Mouse (Mus musculus) left cerebral cortex, postnatal 14 days (tissue): ENCODE results near the gene Iqschfp. TPM values are rescaled to one million over a fixed set of nuclear protein-coding genes. Genes with fewer than 3 reads are reported as not detected.
A peak's percentile ranks its signal among the peaks of the same experiment; 100 is the strongest.

ENCODE experiments used
- DNase-seq, 2 experiments: peaks; one replicate each; pipeline ENCODE4 v3.0.0; 2021 to 2022; ENCODE audit warnings: low spot score in 2 of 2, mixed read lengths in 1 of 2
- intact Hi-C: fragments of 180-260 bp; cut with DNase I; formaldehyde crosslinking; loops from one replicate; pipeline ENCODE4 v1.15.1; 2025
- total RNA-seq, 2 experiments: library from RNA; stranded (reverse); gene quantifications; 2 replicates each; pipeline ENCODE4 v1.2.3; 2021

Gene Iqschfp
- total RNA-seq, 2 experiments from 2014 or later, result 7.4 to 12.2 TPM

GRCm38 (mm10) chr3:68385544-68385943 lies 493.5 kb downstream of the Iqschfp start:
- no peak for DNase-seq
- intact Hi-C loops, result no loop called here

- intact Hi-C loops, result no loop called here
- no peak for DNase-seq
Observed at GRCm38 (mm10) chr3:68388023-68388422, 496.0 kb downstream of the Iqschfp start.

GRCm38 (mm10) chr3:68393578-68393977 lies 501.5 kb downstream of the Iqschfp start:
- no peak for DNase-seq
- intact Hi-C loops, result no loop called here

GRCm38 (mm10) chr3:68398691-68399090 lies 506.7 kb downstream of the Iqschfp start:
- intact Hi-C loops, result no loop called here
- no peak for DNase-seq

- DNase-seq, result no peak
- intact Hi-C loops, result no loop called here
Observed at GRCm38 (mm10) chr3:68400121-68400520, 508.1 kb downstream of the Iqschfp start.

GRCm38 (mm10) chr3:68403343-68403742 lies 511.3 kb downstream of the Iqschfp start:
- intact Hi-C loops, result no loop called here
- DNase-seq, result no peak

- DNase-seq, result peak; percentile 14 to 41
- intact Hi-C loops, result no loop called here
Observed at GRCm38 (mm10) chr3:68403783-68404217, 511.8 kb downstream of the Iqschfp start.

- no peak for DNase-seq
Observed at GRCm38 (mm10) chr3:68405724-68406123, 513.7 kb downstream of the Iqschfp start.

GRCm38 (mm10) chr3:68412262-68412661 lies 520.2 kb downstream of the Iqschfp start:
- intact Hi-C loops, result no loop called here
- DNase-seq, result no peak

More at GRCm38 (mm10) chr3:68405724-68406123, 513.7 kb downstream of the Iqschfp start:
- intact Hi-C loops, result no loop called here

- intact Hi-C loops, result no loop called here
- no peak for DNase-seq
Observed at GRCm38 (mm10) chr3:68419792-68420191, 527.8 kb downstream of the Iqschfp start.

GRCm38 (mm10) chr3:68420927-68421326 lies 528.9 kb downstream of the Iqschfp start:
- intact Hi-C loops, result no loop called here
- DNase-seq, result no peak

- no peak for DNase-seq
- intact Hi-C loops, result no loop called here
Observed at GRCm38 (mm10) chr3:68421849-68422248, 529.8 kb downstream of the Iqschfp start.

GRCm38 (mm10) chr3:68428081-68428480 lies 536.0 kb downstream of the Iqschfp start:
- DNase-seq, result no peak
- intact Hi-C loops, result no loop called here

- intact Hi-C loops, result no loop called here
- DNase-seq, result no peak
Observed at GRCm38 (mm10) chr3:68434435-68434834, 542.4 kb downstream of the Iqschfp start.

GRCm38 (mm10) chr3:68434897-68435296 lies 542.9 kb downstream of the Iqschfp start:
- no peak for DNase-seq
- intact Hi-C loops, result no loop called here

- no peak for DNase-seq
- intact Hi-C loops, result no loop called here
Observed at GRCm38 (mm10) chr3:68448480-68448879, 556.4 kb downstream of the Iqschfp start.

- intact Hi-C loops, result no loop called here
- no peak for DNase-seq
Observed at GRCm38 (mm10) chr3:68451634-68452033, 559.6 kb downstream of the Iqschfp start.

- intact Hi-C loops, result no loop called here
Observed at GRCm38 (mm10) chr3:68453266-68453665, 561.2 kb downstream of the Iqschfp start.

GRCm38 (mm10) chr3:68453719-68454455 lies 561.9 kb downstream of the Iqschfp start:
- no peak for DNase-seq
- intact Hi-C loops, result no loop called here

More at GRCm38 (mm10) chr3:68453266-68453665, 561.2 kb downstream of the Iqschfp start:
- DNase-seq, result no peak

- intact Hi-C loops, result no loop called here
- DNase-seq, result peak; percentile 49 to 78
Observed at GRCm38 (mm10) chr3:68466643-68467042, 574.6 kb downstream of the Iqschfp start.

- DNase-seq, result no peak
- intact Hi-C loops, result no loop called here
Observed at GRCm38 (mm10) chr3:68467941-68468687, 576.1 kb downstream of the Iqschfp start.
